Comparison of ENCODE assay signal across 8 mouse cellular contexts in the genomic region with DNA sequence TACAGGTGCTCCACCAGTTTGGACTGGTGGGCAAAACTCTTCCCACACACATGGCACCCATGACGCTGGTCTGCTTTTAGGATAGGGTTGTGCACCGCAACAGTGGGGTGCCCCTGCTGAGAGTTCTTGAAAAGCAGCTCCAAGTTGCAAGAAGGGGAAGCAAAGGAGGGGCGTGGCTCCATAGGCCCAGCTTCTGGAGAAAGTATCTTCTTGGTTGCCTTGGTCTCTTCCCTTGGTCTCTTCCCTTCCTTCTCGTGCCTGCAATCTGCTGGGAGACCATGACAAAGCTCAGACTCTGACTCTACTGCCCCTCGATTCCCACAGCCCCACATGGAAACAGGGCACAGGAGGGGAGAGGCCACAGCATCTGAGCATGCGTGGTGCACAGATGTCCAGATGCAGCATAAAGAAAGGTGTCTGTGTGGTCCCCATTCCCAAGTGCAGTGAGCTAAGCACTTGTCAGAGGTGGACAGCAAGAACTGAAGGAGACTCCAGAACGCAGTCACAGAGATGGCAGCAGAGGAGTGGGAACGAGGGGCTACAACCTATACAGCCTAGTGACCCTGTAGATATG. TPM values are rescaled to one million over a fixed set of nuclear protein-coding genes. Genes with fewer than 3 reads are reported as not detected.
DNase-seq lines count a peak whose midpoint lies in the region; ATAC-seq lines count a peak whose summit lies in the region.

No protein-coding gene starts in this region.

- no peak overlapping the region for H3K9ac ChIP-seq in kidney, embryonic 15.5 days
- H3K9ac ChIP-seq in embryonic facial prominence, embryonic 14.5 days (ENCODE audit: low read depth, low read length): peak overlapping the region; percentile 84
- H3K9ac ChIP-seq in limb, embryonic 12.5 days (replicated peaks): peak overlapping the region; percentile 77
- H3K9ac ChIP-seq in neural tube, embryonic 14.5 days (replicated peaks; ENCODE audit: low read depth, low read length): no peak overlapping the region

- H3K27ac ChIP-seq in kidney, embryonic 15.5 days: 0 out of 2 replicates have a peak overlapping the region, but pooled peaks have one; percentile 92
- H3K27ac ChIP-seq in embryonic facial prominence, embryonic 14.5 days (replicated peaks; ENCODE audit: low read depth, low read length): no peak overlapping the region
- no peak overlapping the region for H3K27ac ChIP-seq in limb, embryonic 12.5 days
- no peak overlapping the region for H3K27ac ChIP-seq in neural tube, embryonic 14.5 days (ENCODE audit: low read depth, low read length)

- H3K4me2 ChIP-seq in kidney, embryonic 15.5 days: peak overlapping the region; percentile 74
- peak overlapping the region; percentile 75 for H3K4me2 ChIP-seq in embryonic facial prominence, embryonic 14.5 days (ENCODE audit: low read depth, low read length)
- H3K4me2 ChIP-seq in limb, embryonic 12.5 days: peak overlapping the region; percentile 75
- peak overlapping the region; percentile 78 for H3K4me2 ChIP-seq in neural tube, embryonic 14.5 days (ENCODE audit: low read depth, low read length)

- H3K27me3 ChIP-seq in kidney, embryonic 15.5 days: peaks cover 9% of the 10 kb centered on the region; the same call in 1 of the 2 replicates
- H3K27me3 ChIP-seq in embryonic facial prominence, embryonic 14.5 days (replicated peaks; ENCODE audit: control insufficient read depth, insufficient read depth, low read length): no peaks in the 10 kb centered on the region
- 0 out of 2 replicates have a peak, but pooled peaks cover 3% of the 10 kb centered on the region for H3K27me3 ChIP-seq in limb, embryonic 12.5 days
- H3K27me3 ChIP-seq in neural tube, embryonic 14.5 days (ENCODE audit: control insufficient read depth, insufficient read depth, low read length): no peaks in the 10 kb centered on the region

- H3K4me1 ChIP-seq in kidney, embryonic 15.5 days: peaks cover 14% of the 10 kb centered on the region
- peaks cover 10% of the 10 kb centered on the region for H3K4me1 ChIP-seq in embryonic facial prominence, embryonic 14.5 days (ENCODE audit: control insufficient read depth, insufficient read depth, low read length)
- H3K4me1 ChIP-seq in limb, embryonic 12.5 days (replicated peaks): peaks cover 14% of the 10 kb centered on the region
- H3K4me1 ChIP-seq in neural tube, embryonic 14.5 days (ENCODE audit: control insufficient read depth, insufficient read depth, low read length): peaks cover 10% of the 10 kb centered on the region; the same call in 1 of the 2 replicates

- H3K9me3 ChIP-seq in kidney, embryonic 15.5 days (replicated peaks): no peaks in the 10 kb centered on the region
- H3K9me3 ChIP-seq in embryonic facial prominence, embryonic 14.5 days (ENCODE audit: control insufficient read depth, low read length): no peaks in the 10 kb centered on the region
- no peaks in the 10 kb centered on the region for H3K9me3 ChIP-seq in limb, embryonic 12.5 days
- no peaks in the 10 kb centered on the region for H3K9me3 ChIP-seq in neural tube, embryonic 14.5 days (ENCODE audit: control insufficient read depth, low read length)

- DNase-seq in kidney, adult 18-20 months: no peak
- no peak for DNase-seq in embryonic facial prominence, embryonic 14.5 days (ENCODE audit: low spot score)
- DNase-seq in spleen, postnatal 36 days (ENCODE audit: low spot score in 2 of 2): no peak
- no peak for DNase-seq in urinary bladder, postnatal 25 days (ENCODE audit: low spot score)

- H3K4me3 ChIP-seq in kidney, embryonic 15.5 days (replicated peaks): peak overlapping the region; percentile 73
- H3K4me3 ChIP-seq in embryonic facial prominence, embryonic 14.5 days (ENCODE audit: low read depth, low read length): peak overlapping the region; percentile 71
- peak overlapping the region; percentile 66 for H3K4me3 ChIP-seq in limb, embryonic 12.5 days (replicated peaks)
- peak overlapping the region; percentile 68 for H3K4me3 ChIP-seq in neural tube, embryonic 14.5 days (ENCODE audit: low read depth, low read length)

- H3K36me3 ChIP-seq in kidney, embryonic 15.5 days: peaks cover 13% of the 10 kb centered on the region; the same call in 1 of the 2 replicates
- H3K36me3 ChIP-seq in embryonic facial prominence, embryonic 14.5 days (ENCODE audit: control insufficient read depth, insufficient read depth, low read length): peaks cover 10% of the 10 kb centered on the region
- H3K36me3 ChIP-seq in limb, embryonic 12.5 days: peaks cover 19% of the 10 kb centered on the region
- H3K36me3 ChIP-seq in neural tube, embryonic 14.5 days (ENCODE audit: control insufficient read depth, insufficient read depth, low read length): no peaks in the 10 kb centered on the region

- 85% methylated on average over 8 of the region's 8 CpGs for WGBS in kidney, embryonic 15.5 days
- 88% methylated on average over 8 of the region's 8 CpGs for WGBS in embryonic facial prominence, embryonic 14.5 days
- 84% methylated on average over 8 of the region's 8 CpGs for WGBS in limb, embryonic 12.5 days
- 89% methylated on average over 8 of the region's 8 CpGs for WGBS in neural tube, embryonic 14.5 days

- ATAC-seq in kidney, embryonic 15.5 days (replicated peaks; ENCODE audit: low FRiP score): no peak
- no peak for ATAC-seq in embryonic facial prominence, embryonic 14.5 days (ENCODE audit: low read depth)
- no peak for ATAC-seq in limb, embryonic 12.5 days (ENCODE audit: insufficient number of reproducible peaks, insufficient read depth, low FRiP score, low TSS enrichment, low read depth)
- ATAC-seq in neural tube, embryonic 14.5 days (ENCODE audit: low read depth): no peak
- ATAC-seq in CD4-positive, CD25-positive, alpha-beta regulatory T cell, adult 4 months: no peak

RNA-seq across cellular contexts. Expression of a gene that starts 1.1 kb away (rescaled TPM):
- polyA plus RNA-seq in kidney, embryonic 15.5 days (2015; fragmentation: Nextera tagmentation; extraction: Ambion mirVana): 7.1 and 8.0 TPM in 2 replicates
- polyA plus RNA-seq in embryonic facial prominence, embryonic 14.5 days (2014; fragmentation: Nextera tagmentation; extraction: Ambion mirVana): 5.6 and 6.7 TPM in 2 replicates
- 6.4 and 7.0 TPM in 2 replicates for polyA plus RNA-seq in limb, embryonic 12.5 days (2016; fragmentation: Nextera tagmentation; extraction: Ambion mirVana)
- polyA plus RNA-seq in neural tube, embryonic 14.5 days (2014; fragmentation: Nextera tagmentation; extraction: Ambion mirVana): 6.0 and 7.8 TPM in 2 replicates
- 1 to 10 TPM; 3.2 to 5.5 TPM for polyA plus RNA-seq in CD4-positive, CD25-positive, alpha-beta regulatory T cell, adult 4 months (2017; shearing (Covaris generic))

RNA-seq across cellular contexts. Expression of a gene that starts 5.4 kb away (rescaled TPM):
- 5.7 and 6.3 TPM in 2 replicates for polyA plus RNA-seq in kidney, embryonic 15.5 days (2015; fragmentation: Nextera tagmentation; extraction: Ambion mirVana)
- polyA plus RNA-seq in embryonic facial prominence, embryonic 14.5 days (2014; fragmentation: Nextera tagmentation; extraction: Ambion mirVana): 5.7 and 5.9 TPM in 2 replicates
- 5.8 and 6.7 TPM in 2 replicates for polyA plus RNA-seq in limb, embryonic 12.5 days (2016; fragmentation: Nextera tagmentation; extraction: Ambion mirVana)
- polyA plus RNA-seq in neural tube, embryonic 14.5 days (2014; fragmentation: Nextera tagmentation; extraction: Ambion mirVana): 5.6 and 6.7 TPM in 2 replicates
- 1 to 10 TPM; 7.3 to 9.9 TPM for polyA plus RNA-seq in CD4-positive, CD25-positive, alpha-beta regulatory T cell, adult 4 months (2017; shearing (Covaris generic))

RNA-seq across cellular contexts. Expression of a gene that starts 14.3 kb away (rescaled TPM):
- 7.6 and 8.0 TPM in 2 replicates for polyA plus RNA-seq in kidney, embryonic 15.5 days (2015; fragmentation: Nextera tagmentation; extraction: Ambion mirVana)
- polyA plus RNA-seq in embryonic facial prominence, embryonic 14.5 days (2014; fragmentation: Nextera tagmentation; extraction: Ambion mirVana): 6.8 and 8.3 TPM in 2 replicates
- 7.0 and 8.3 TPM in 2 replicates for polyA plus RNA-seq in limb, embryonic 12.5 days (2016; fragmentation: Nextera tagmentation; extraction: Ambion mirVana)
- 5.5 and 5.7 TPM in 2 replicates for polyA plus RNA-seq in neural tube, embryonic 14.5 days (2014; fragmentation: Nextera tagmentation; extraction: Ambion mirVana)
- polyA plus RNA-seq in CD4-positive, CD25-positive, alpha-beta regulatory T cell, adult 4 months (2017; shearing (Covaris generic)): 1 to 10 TPM; 6.0 to 9.1 TPM

RNA-seq across cellular contexts. Expression of a gene that starts 16.5 kb away (rescaled TPM):
- 8.3 and 10.7 TPM in 2 replicates for polyA plus RNA-seq in kidney, embryonic 15.5 days (2015; fragmentation: Nextera tagmentation; extraction: Ambion mirVana)
- polyA plus RNA-seq in embryonic facial prominence, embryonic 14.5 days (2014; fragmentation: Nextera tagmentation; extraction: Ambion mirVana): 4.9 and 7.3 TPM in 2 replicates
- polyA plus RNA-seq in limb, embryonic 12.5 days (2016; fragmentation: Nextera tagmentation; extraction: Ambion mirVana): 9.2 and 10.1 TPM in 2 replicates
- 8.4 and 9.1 TPM in 2 replicates for polyA plus RNA-seq in neural tube, embryonic 14.5 days (2014; fragmentation: Nextera tagmentation; extraction: Ambion mirVana)
- polyA plus RNA-seq in CD4-positive, CD25-positive, alpha-beta regulatory T cell, adult 4 months (2017; shearing (Covaris generic)): 10 to 100 TPM; 12.7 to 17.6 TPM

RNA-seq across cellular contexts. Expression of a gene that starts 29.5 kb away (rescaled TPM):
- polyA plus RNA-seq in kidney, embryonic 15.5 days (2015; fragmentation: Nextera tagmentation; extraction: Ambion mirVana): 24.5 and 27.1 TPM in 2 replicates
- 17.0 and 20.7 TPM in 2 replicates for polyA plus RNA-seq in embryonic facial prominence, embryonic 14.5 days (2014; fragmentation: Nextera tagmentation; extraction: Ambion mirVana)
- polyA plus RNA-seq in limb, embryonic 12.5 days (2016; fragmentation: Nextera tagmentation; extraction: Ambion mirVana): 29.4 and 31.3 TPM in 2 replicates
- polyA plus RNA-seq in neural tube, embryonic 14.5 days (2014; fragmentation: Nextera tagmentation; extraction: Ambion mirVana): 35.7 and 37.2 TPM in 2 replicates
- 10 to 100 TPM; 16.0 to 18.9 TPM for polyA plus RNA-seq in CD4-positive, CD25-positive, alpha-beta regulatory T cell, adult 4 months (2017; shearing (Covaris generic))

Comparison
In these comparisons a context has a peak if more than half of its experiments do, and no peak if none do; other contexts are left out.
1. H3K9ac ChIP-seq: peak in embryonic facial prominence, embryonic 14.5 days (single experiment) and limb, embryonic 12.5 days (single experiment); none in kidney, embryonic 15.5 days (single experiment) and neural tube, embryonic 14.5 days (single experiment).
2. Peak in every context shown above with its lines, with median percentiles within 50 percentile points of each other: H3K4me2 ChIP-seq and H3K4me3 ChIP-seq.